Mouse (Mus musculus) urinary bladder, postnatal 36 days (tissue): Measurements from ENCODE around the gene Mrps12.

Experiments used
- DNase-seq, 2 experiments: peaks; one replicate each; pipeline ENCODE4 v3.0.0; 2022; ENCODE audit warnings: low spot score in 2 of 2, mixed read lengths in 1 of 2

Mrps12 gene

GRCm38 (mm10) chr7:28741709-28742438 is at the start of gene Mrps12, which contains the start of gene Sars2:
Gene Mrps12, minus strand, starts transcription at chr7:28741820.
Gene Sars2, plus strand, starts transcription at chr7:28741992.
- DNase-seq: peak; percentile 93 to 95

- DNase-seq: no peak
Measured at GRCm38 (mm10) chr7:28790066-28790806, 48.6 kb upstream of the Mrps12 start.

- DNase-seq: no peak
Measured at GRCm38 (mm10) chr7:28789235-28789634, 47.6 kb upstream of the Mrps12 start.

- DNase-seq: no peak
Measured at GRCm38 (mm10) chr7:28788307-28789195, 46.9 kb upstream of the Mrps12 start, which contains the start of gene Rinl. Gene Rinl, plus strand, starts transcription at chr7:28788969.

GRCm38 (mm10) chr7:28787884-28788283 is 46.3 kb upstream of the Mrps12 start:
- DNase-seq: no peak

GRCm38 (mm10) chr7:28785161-28785560 is 43.5 kb upstream of the Mrps12 start:
- no peak for DNase-seq

GRCm38 (mm10) chr7:28781261-28781663 is 39.6 kb upstream of the Mrps12 start:
- no peak for DNase-seq

- no peak for DNase-seq
Measured at GRCm38 (mm10) chr7:28780857-28781256, 39.2 kb upstream of the Mrps12 start.

- DNase-seq: peak; percentile 80 to 88
Measured at GRCm38 (mm10) chr7:28780067-28780658, 38.5 kb upstream of the Mrps12 start.

GRCm38 (mm10) chr7:28778825-28779224 is 37.2 kb upstream of the Mrps12 start:
- no peak for DNase-seq

- DNase-seq: no peak
Measured at GRCm38 (mm10) chr7:28775129-28775528, 33.5 kb upstream of the Mrps12 start.

GRCm38 (mm10) chr7:28774164-28774563 is 32.5 kb upstream of the Mrps12 start:
- no peak for DNase-seq

- DNase-seq: no peak
Measured at GRCm38 (mm10) chr7:28773163-28773562, 31.5 kb upstream of the Mrps12 start.

GRCm38 (mm10) chr7:28771867-28772266 is 30.2 kb upstream of the Mrps12 start:
- no peak for DNase-seq

GRCm38 (mm10) chr7:28770309-28770708 is 28.7 kb upstream of the Mrps12 start:
- no peak for DNase-seq

- no peak for DNase-seq
Measured at GRCm38 (mm10) chr7:28769414-28769958, 27.9 kb upstream of the Mrps12 start.

- DNase-seq: no peak
Measured at GRCm38 (mm10) chr7:28767462-28767965, 25.9 kb upstream of the Mrps12 start, which contains the start of gene Nfkbib. Gene Nfkbib, minus strand, starts transcription at chr7:28767512.

GRCm38 (mm10) chr7:28766910-28767309 is 25.3 kb upstream of the Mrps12 start:
- no peak for DNase-seq

GRCm38 (mm10) chr7:28766173-28766879 is 24.7 kb upstream of the Mrps12 start, which contains the start of gene Sirt2:
Gene Sirt2, plus strand, starts transcription at chr7:28766735.
- DNase-seq: peak; percentile 92 to 98

- DNase-seq: no peak
Measured at GRCm38 (mm10) chr7:28765211-28765610, 23.6 kb upstream of the Mrps12 start.
